Mouse (Mus musculus) midbrain, embryonic 10.5 days (tissue): ENCODE measurements at regions not wholly inside any gene's neighbourhood (a gene's known extent, or its start where the extent isn't known, plus 50 kb on each side); places are given as distances from the start of the nearest gene placed in this dataset.

Source experiments
- DNase-seq: peaks from one replicate; pipeline ENCODE4 v3.0.0-alpha.2; 2017; ENCODE audit warnings: low spot score
- H3K27ac ChIP-seq: fragments of 300-500 bp; sonication (generic); replicated peaks from 2 replicates; pipeline ENCODE4 v1.5.1; 2016; ENCODE audit warnings: mild to moderate bottlenecking
- H3K27me3 ChIP-seq: fragments of 300-500 bp; sonication (generic); 2 replicates; pipeline ENCODE4 v1.6.1; 2016; ENCODE audit warnings: low read depth, mild to moderate bottlenecking; ENCODE audit not compliant: poor library complexity, severe bottlenecking
- H3K36me3 ChIP-seq: fragments of 300-500 bp; sonication (generic); 2 replicates; pipeline ENCODE4 v1.6.1; 2016; ENCODE audit warnings: mild to moderate bottlenecking, moderate library complexity
- H3K4me1 ChIP-seq: fragments of 300-500 bp; sonication (generic); 2 replicates; pipeline ENCODE4 v1.6.1; 2016
- H3K4me3 ChIP-seq: fragments of 300-500 bp; sonication (generic); 2 replicates; pipeline ENCODE4 v1.5.1; 2016; ENCODE audit warnings: mild to moderate bottlenecking, moderate library complexity
- H3K9me3 ChIP-seq: fragments of 300-500 bp; sonication (generic); replicated peaks from 2 replicates; pipeline ENCODE4 v1.6.1; 2016; ENCODE audit warnings: mild to moderate bottlenecking
- WGBS: fragments of 180-500 bp; shearing (Covaris S2); methylation state at CpG from one replicate; pipeline ENCODE4 v1.1.7; 2016; 5-methylcytosine and 5-hydroxymethylcytosine counted together

DNA sequence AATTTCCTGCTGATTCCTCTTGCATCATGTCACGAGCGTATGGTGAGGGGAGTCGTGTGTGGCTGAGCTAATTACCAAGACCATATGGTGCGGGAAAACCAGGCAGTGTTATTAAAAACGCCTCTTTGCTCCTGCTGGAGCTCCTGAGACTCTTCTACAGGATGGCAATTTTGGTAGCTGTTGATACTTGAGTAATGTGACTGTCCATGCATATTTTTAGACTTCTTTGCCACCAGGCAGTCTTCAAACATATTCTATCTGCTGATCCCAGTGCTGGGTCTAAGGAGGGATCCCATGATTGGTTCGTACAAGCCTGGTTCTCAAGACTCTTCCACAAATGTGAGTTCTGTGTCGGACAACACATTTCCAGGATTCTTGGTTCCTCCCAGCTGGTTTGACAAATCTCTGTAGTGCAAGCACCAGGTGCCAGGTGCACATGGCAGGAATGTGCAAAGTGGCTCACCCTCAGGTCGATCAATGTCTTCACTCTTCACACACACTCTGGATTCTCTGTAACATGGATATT, 52.3 kb upstream of the Gm11983 start:
- no peaks in the 10 kb centered on the region for H3K9me3 ChIP-seq
- DNase-seq = no peak
- no peaks in the 10 kb centered on the region for H3K27me3 ChIP-seq
- no peak overlapping the region for H3K4me3 ChIP-seq
- 85% methylated on average over 8 of the region's 8 CpGs for WGBS
- H3K27ac ChIP-seq = no peak overlapping the region
- H3K4me1 ChIP-seq = peaks cover 3% of the 10 kb centered on the region
- H3K36me3 ChIP-seq = no peaks in the 10 kb centered on the region

DNA sequence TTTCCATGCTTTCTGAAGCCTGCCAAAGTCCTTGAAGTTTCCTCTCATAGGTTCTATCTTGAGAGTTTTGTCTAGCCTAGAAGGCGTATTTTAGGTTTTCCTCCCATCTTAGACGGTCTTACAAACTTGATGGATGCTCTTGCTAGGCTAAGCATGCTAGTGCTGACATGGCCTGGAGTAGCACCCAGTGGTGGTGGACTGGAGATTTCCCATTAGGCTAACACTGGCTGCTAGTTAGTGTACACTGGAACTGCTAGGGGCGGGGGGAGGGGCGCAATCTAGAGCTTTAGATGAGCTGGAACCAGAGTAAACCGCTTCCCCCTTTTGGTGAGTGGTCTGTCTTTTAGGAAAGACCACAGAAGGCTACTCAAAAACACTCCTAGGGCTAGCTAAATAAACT, 51.7 kb upstream of the Gm11983 start:
- 91% methylated on average over 5 of the region's 5 CpGs for WGBS
- no peaks in the 10 kb centered on the region for H3K4me1 ChIP-seq
- H3K9me3 ChIP-seq = no peaks in the 10 kb centered on the region
- no peaks in the 10 kb centered on the region for H3K27me3 ChIP-seq
- no peak for DNase-seq
- H3K27ac ChIP-seq = no peak overlapping the region
- no peak overlapping the region for H3K4me3 ChIP-seq
- H3K36me3 ChIP-seq = no peaks in the 10 kb centered on the region
